Mouse (Mus musculus) heart, embryonic 15.5 days (tissue): ENCODE data around the gene 4933424G06Rik. TPM values are rescaled to one million over a fixed set of nuclear protein-coding genes. Genes with fewer than 3 reads are reported as not detected.

Experiments
- ATAC-seq: fragments of 200-750 bp; cut with Nextera tagmentation; replicated peaks from 2 replicates; pipeline ENCODE4 v1.8.0; 2017; ENCODE audit warnings: low read depth, moderate TSS enrichment; ENCODE audit not compliant: insufficient number of reproducible peaks, insufficient read depth, low FRiP score
- H3K27ac ChIP-seq: fragments of 300-500 bp; sonication (generic); 2 replicates; pipeline ENCODE4 v1.5.1; 2015; ENCODE audit warnings: mild to moderate bottlenecking, inconsistent platforms
- H3K27me3 ChIP-seq: fragments of 300-500 bp; sonication (generic); 2 replicates; pipeline ENCODE4 v1.6.1; 2015; ENCODE audit warnings: inconsistent platforms
- H3K36me3 ChIP-seq: fragments of 300-500 bp; sonication (generic); 2 replicates; pipeline ENCODE4 v1.6.1; 2015; ENCODE audit warnings: mild to moderate bottlenecking, inconsistent platforms
- H3K4me1 ChIP-seq: fragments of 300-500 bp; sonication (generic); replicated peaks from 2 replicates; pipeline ENCODE4 v1.6.1; 2015; ENCODE audit warnings: inconsistent platforms
- H3K4me2 ChIP-seq: fragments of 300-500 bp; sonication (generic); 2 replicates; pipeline ENCODE4 v1.6.1; 2015; ENCODE audit warnings: inconsistent platforms, mild to moderate bottlenecking, moderate library complexity
- H3K4me3 ChIP-seq: fragments of 300-500 bp; sonication (generic); 2 replicates; pipeline ENCODE4 v1.5.1; 2015; ENCODE audit warnings: mild to moderate bottlenecking, inconsistent platforms
- H3K9ac ChIP-seq: fragments of 300-500 bp; sonication (generic); 2 replicates; pipeline ENCODE4 v1.6.1; 2015; ENCODE audit warnings: mild to moderate bottlenecking, inconsistent platforms
- H3K9me3 ChIP-seq: fragments of 300-500 bp; sonication (generic); replicated peaks from 2 replicates; pipeline ENCODE4 v1.6.1; 2016; ENCODE audit warnings: inconsistent platforms
- WGBS: fragments of 180-500 bp; shearing (Covaris S2); methylation state at CpG from one replicate; pipeline ENCODE4 v1.1.7; 2015; ENCODE audit warnings: mixed read lengths; 5-methylcytosine and 5-hydroxymethylcytosine counted together
- polyA plus RNA-seq: library from polyadenylated mRNA; unstranded; fragments of >200 nt; fragmentation: Nextera tagmentation; extraction: Ambion mirVana; gene quantifications from 2 replicates; pipeline ENCODE4 v1.2.1, GENCODE M21; 2015

4933424G06Rik gene
- polyA plus RNA-seq, 1 experiment from 2014 or later: 0.18 TPM

DNA sequence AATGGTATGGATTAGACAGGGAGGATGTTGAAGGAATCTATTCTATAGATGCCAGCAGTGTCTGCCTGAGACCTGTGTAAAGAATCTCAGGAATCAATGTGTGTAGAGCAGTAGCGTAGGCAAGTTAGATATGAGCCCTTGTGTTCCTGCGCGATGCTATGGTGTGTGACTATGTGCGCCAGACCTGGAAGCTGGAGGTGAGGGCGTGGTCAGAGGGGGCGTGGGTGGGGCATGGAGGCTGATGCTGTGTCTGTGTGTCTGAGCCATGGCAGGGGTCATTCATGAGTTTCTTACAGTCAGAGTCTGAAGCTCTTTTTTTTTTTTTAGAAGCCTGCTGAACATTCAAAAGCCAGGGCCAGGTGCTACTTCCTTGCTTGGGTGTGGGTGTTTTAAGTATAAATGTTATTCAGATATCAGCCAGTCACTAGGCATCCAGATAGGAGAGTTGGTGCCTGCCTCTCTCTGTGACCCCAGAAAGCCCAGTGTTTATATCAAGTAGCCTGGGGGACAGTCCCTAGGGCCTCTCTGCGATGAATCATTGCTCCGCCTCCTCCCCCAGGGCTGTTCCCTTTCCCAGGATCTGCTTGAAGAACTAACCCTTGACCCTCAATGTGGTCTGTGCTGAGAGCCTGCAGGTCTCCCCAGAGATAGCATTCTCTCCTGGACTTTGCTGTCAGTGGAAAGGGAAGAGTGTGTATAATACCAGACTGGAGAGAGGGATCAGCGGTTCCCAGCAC is 62.4 kb downstream of the 4933424G06Rik start:
- Histone ChIP-seq H3K4me1 (peaks cover 5% of the 10 kb centered on the region), H3K4me2 (no peak overlapping the region), H3K4me3 (no peak overlapping the region), H3K36me3 (no peaks in the 10 kb centered on the region), H3K27me3 (peaks cover 12% of the 10 kb centered on the region), H3K9me3 (no peaks in the 10 kb centered on the region), H3K9ac (no peak overlapping the region), H3K27ac (no peak overlapping the region)
- WGBS: 81% methylated on average over 9 of the region's 9 CpGs
- no peak for ATAC-seq

DNA sequence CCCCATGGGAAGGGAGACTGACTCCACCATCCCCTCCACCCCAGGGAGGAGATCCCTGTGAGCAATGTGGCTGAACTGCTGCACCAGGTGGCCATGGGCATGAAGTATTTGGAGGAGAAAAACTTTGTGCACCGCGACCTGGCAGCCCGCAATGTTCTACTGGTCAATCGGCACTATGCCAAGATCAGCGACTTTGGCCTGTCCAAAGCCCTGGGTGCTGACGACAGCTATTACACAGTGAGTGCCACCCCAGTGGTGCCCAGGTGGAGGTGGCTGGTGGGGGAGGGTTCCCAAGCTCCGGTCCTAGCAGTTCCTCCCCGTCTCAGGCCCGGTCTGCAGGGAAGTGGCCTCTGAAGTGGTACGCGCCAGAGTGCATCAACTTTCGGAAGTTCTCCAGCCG is 70.8 kb downstream of the 4933424G06Rik start:
- H3K9me3 ChIP-seq: no peaks in the 10 kb centered on the region
- no peak for ATAC-seq
- no peak overlapping the region for H3K4me2 ChIP-seq
- H3K27ac ChIP-seq: no peak overlapping the region
- H3K4me3 ChIP-seq: no peak overlapping the region
- H3K4me1 ChIP-seq: peaks cover 10% of the 10 kb centered on the region
- no peak overlapping the region for H3K9ac ChIP-seq
- 0 out of 2 replicates have a peak, but pooled peaks cover 4% of the 10 kb centered on the region for H3K27me3 ChIP-seq
- H3K36me3 ChIP-seq: no peaks in the 10 kb centered on the region
- 76% methylated on average over 13 of the region's 13 CpGs for WGBS

DNA sequence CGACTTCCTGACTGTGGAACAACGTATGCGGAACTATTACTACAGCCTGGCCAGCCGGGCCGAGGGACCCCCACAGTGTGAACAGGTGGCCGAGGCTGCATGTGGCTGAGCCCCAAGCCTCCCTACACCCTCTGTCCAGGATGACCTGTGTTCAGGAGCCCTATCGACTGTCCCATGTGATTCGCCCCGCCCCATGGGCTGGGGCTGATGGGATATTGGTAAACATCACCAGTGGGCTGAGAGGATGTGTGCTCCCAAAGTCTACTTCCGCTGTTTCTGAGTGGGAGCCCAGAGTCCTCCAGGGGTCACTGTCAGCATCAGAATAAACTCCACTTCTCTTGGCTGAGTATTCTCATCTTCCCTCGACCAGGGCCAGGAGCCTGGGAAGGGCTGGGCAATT is 72.5 kb downstream of the 4933424G06Rik start:
- Histone ChIP-seq H3K27me3 (0 out of 2 replicates have a peak, but pooled peaks cover 4% of the 10 kb centered on the region), H3K4me1 (peaks cover 10% of the 10 kb centered on the region), H3K9ac (no peak overlapping the region), H3K4me2 (no peak overlapping the region), H3K4me3 (no peak overlapping the region), H3K36me3 (no peaks in the 10 kb centered on the region), H3K27ac (no peak overlapping the region), H3K9me3 (no peaks in the 10 kb centered on the region)
- 74% methylated on average over 11 of the region's 11 CpGs for WGBS
- ATAC-seq: no peak

DNA sequence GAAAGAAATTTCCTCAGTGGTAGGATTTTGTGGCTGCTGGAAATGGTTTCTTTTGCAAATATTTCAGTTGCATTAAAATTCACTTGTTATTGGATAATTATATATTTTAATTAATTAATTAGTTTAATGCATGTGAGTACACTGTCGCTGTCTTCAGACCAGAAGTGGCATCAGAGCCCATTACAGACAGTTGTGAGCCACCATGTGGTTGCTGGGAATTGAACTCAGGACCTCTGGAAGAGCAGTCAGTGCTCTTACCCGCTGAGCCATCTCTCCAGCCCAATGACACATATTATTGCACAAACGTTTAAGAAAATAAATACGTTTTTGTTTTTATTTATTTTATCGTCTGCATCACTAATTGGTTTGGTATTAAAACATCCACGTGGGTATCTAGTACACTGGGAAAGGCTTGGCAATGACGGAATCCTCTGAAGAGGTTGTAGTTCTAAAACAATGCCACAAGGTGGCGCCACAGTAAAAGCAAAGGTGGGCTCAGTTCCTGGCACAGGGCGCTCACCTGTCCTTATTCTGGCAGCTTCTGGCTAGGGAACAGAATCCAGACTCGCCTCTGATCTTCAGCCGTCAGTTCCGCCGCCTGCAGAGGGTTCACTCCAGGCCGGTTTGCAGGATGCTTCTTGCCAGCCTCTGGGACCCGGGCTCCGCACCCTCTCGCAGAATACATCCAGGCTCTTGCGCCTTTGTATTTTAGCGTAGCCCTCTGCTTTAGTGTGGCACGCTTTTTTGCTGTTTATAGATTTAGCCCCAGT is 74.6 kb downstream of the 4933424G06Rik start:
- WGBS: 4% methylated on average over 20 of the region's 20 CpGs
- Histone ChIP-seq H3K36me3 (no peaks in the 10 kb centered on the region), H3K27ac (no peak overlapping the region), H3K4me3 (peak overlapping the region; percentile 50), H3K4me2 (peak overlapping the region; percentile 94), H3K27me3 (0 out of 2 replicates have a peak, but pooled peaks cover 4% of the 10 kb centered on the region), H3K9me3 (no peaks in the 10 kb centered on the region), H3K9ac (peak overlapping the region; percentile 44), H3K4me1 (peaks cover 10% of the 10 kb centered on the region)
- ATAC-seq: 0 out of 2 replicates have a peak, but pooled peaks have one; percentile 14

DNA sequence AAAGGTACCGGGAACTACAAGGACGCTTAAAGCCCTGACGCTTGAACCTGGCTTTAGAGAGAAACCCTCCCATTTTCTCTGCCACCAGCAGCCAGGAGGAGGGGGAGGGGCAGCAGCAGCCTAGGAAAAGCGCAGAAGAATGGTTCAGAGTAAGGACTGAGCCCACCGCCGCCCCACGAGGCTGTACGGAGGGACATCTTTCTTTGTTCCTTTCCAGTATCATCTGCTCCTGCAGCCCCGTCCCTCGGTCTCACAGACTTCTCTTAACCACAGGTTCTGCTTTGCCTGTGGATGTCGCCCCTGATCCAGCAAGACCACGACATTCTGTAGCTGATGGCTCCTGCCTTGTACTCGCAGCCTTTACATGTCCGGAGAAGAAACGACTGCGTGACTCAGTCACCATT is 75.3 kb downstream of the 4933424G06Rik start:
- peaks cover 10% of the 10 kb centered on the region for H3K4me1 ChIP-seq
- H3K27ac ChIP-seq: no peak overlapping the region
- H3K4me2 ChIP-seq: peak overlapping the region; percentile 94
- H3K4me3 ChIP-seq: peak overlapping the region; percentile 50
- no peak for ATAC-seq
- H3K9me3 ChIP-seq: no peaks in the 10 kb centered on the region
- WGBS: under 1% methylated on average over 16 of the region's 16 CpGs
- peak overlapping the region; percentile 44 for H3K9ac ChIP-seq
- H3K27me3 ChIP-seq: 0 out of 2 replicates have a peak, but pooled peaks cover 4% of the 10 kb centered on the region
- H3K36me3 ChIP-seq: no peaks in the 10 kb centered on the region

DNA sequence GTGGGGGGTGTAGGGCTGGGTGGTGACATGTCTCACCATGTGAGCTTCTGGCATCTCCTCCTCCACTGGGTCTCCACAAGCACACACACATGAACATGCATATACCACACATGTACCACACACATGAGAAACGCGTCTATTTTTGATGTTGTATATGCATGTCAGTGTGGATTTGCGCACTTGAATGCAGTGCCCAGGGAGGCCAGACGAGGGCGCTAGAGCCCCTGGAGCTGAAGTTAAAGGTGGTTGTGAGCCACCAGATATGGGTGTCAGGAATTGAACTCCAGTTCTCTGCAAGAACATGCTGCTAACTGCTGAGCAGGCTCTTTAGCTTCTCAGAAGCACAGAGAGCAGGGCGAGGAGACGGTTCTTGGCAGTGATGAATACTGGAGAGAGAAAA is 76.4 kb downstream of the 4933424G06Rik start:
- 89% methylated on average over 7 of the region's 7 CpGs for WGBS
- Histone ChIP-seq H3K36me3 (peaks cover 4% of the 10 kb centered on the region), H3K9me3 (no peaks in the 10 kb centered on the region), H3K27me3 (no peaks in the 10 kb centered on the region), H3K4me3 (no peak overlapping the region), H3K4me2 (no peak overlapping the region), H3K27ac (no peak overlapping the region), H3K4me1 (peaks cover 10% of the 10 kb centered on the region), H3K9ac (no peak overlapping the region)
- ATAC-seq: no peak

DNA sequence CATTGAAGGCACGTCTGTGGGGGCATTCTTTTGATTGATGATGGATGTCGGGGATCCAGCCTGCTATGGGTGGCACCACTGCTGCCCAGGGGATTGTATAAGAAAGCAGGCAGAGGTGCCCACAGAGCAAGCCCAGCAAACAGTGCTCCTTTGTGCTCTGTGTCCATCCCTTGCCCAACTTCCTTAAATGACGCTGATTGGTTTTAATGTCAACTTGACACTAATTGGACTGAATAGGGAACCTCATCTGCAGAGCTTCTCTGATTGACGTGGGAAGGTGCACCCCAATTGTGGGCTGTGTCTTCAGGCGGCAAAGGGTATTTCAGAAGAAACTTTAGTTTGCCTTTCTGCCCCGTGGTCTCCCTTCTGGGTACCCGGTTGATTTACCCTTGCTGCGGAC is 79.5 kb downstream of the 4933424G06Rik start:
- Histone ChIP-seq H3K27me3 (no peaks in the 10 kb centered on the region), H3K36me3 (peaks cover 27% of the 10 kb centered on the region), H3K4me3 (no peak overlapping the region), H3K4me2 (no peak overlapping the region), H3K27ac (no peak overlapping the region), H3K4me1 (peaks cover 10% of the 10 kb centered on the region), H3K9ac (no peak overlapping the region), H3K9me3 (no peaks in the 10 kb centered on the region)
- 79% methylated on average over 8 of the region's 8 CpGs for WGBS
- no peak for ATAC-seq

DNA sequence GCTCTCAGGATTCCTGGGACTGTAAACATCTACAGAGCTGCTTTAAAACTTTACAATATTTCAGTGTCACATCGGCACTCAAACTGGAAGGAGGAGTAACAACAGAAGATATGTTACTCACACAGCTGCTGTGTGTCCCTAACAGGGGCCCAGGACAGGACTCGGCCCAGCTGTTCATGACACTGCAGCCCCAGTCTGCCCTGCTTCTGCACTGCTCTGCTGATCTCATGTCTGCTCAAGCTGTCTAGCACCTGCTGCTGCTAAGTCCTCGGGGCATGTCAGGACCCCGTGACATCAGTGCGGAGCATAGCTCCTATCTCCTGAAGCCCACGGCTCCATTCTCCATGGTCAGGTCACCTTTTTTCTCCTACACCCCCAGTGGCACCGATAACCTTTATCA is 86.8 kb downstream of the 4933424G06Rik start:
- peaks cover 75% of the 10 kb centered on the region for H3K36me3 ChIP-seq

DNA sequence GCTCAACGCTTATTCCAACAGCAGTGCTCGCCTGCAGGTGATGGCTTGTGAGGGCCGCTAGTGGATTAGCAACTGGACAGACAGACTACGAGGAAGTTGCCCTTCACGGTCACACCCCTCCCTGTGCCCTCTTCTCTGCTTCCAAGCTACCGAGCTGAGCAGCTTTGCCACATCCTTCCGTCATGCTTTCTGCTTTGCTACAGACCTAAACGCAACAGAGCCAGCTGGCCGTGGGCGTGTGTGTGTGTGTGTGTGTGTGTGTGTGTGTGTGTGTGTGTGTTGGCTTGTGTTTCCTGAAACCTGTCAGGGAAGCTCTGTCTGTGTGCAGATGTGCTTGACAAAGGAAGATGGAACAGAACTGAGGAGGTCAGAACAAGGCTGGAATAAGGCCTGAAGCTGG is 87.5 kb downstream of the 4933424G06Rik start:
- Histone ChIP-seq H3K36me3 (peaks cover 78% of the 10 kb centered on the region), H3K27me3 (no peaks in the 10 kb centered on the region), H3K4me3 (no peak overlapping the region), H3K27ac (no peak overlapping the region), H3K9ac (no peak overlapping the region), H3K4me1 (no peaks in the 10 kb centered on the region), H3K4me2 (no peak overlapping the region), H3K9me3 (no peaks in the 10 kb centered on the region)
- no peak for ATAC-seq
- 75% methylated on average over 10 of the region's 10 CpGs for WGBS

More for the DNA sequence above, 86.8 kb downstream of the 4933424G06Rik start:
- H3K27me3 ChIP-seq: no peaks in the 10 kb centered on the region
- no peak overlapping the region for H3K27ac ChIP-seq
- no peaks in the 10 kb centered on the region for H3K9me3 ChIP-seq
- 76% methylated on average over 7 of the region's 7 CpGs for WGBS
- no peak overlapping the region for H3K4me2 ChIP-seq
- H3K4me1 ChIP-seq: no peaks in the 10 kb centered on the region
- ATAC-seq: no peak
- H3K9ac ChIP-seq: no peak overlapping the region
- H3K4me3 ChIP-seq: no peak overlapping the region

DNA sequence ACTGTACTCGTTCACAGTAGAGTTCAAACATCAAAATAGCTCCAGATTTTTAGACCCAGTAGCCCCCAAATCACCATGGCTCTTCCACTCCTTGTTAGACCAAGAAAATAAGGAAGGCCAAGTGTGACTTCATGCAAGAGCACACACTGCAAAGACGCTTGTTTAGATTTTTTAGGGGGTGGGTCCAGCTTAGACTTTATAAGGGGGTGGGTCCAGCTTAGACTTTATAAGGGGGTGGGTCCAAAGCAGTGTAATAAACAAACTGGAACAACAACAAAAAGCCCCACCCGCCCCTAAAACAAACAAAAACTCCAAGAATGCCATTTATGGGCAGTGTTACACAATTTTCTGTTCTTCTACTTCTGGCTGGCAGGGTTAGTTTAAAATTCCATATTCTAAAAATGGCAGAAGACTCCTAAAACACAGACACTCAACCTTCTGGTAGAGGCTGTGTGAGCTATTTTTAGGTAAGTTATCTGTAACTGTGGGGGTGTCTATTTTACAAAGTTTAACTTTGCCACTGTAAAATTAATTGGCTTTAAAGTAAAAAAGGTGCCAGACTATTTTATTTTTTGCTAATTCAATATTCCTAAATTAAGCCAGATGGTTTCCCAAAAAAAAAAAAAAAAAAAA is 90.5 kb downstream of the 4933424G06Rik start:
- H3K9ac ChIP-seq: no peak overlapping the region
- 63% methylated on average over 3 of the region's 3 CpGs for WGBS
- no peaks in the 10 kb centered on the region for H3K27me3 ChIP-seq
- no peaks in the 10 kb centered on the region for H3K9me3 ChIP-seq
- no peak overlapping the region for H3K4me2 ChIP-seq
- H3K4me3 ChIP-seq: no peak overlapping the region
- no peak overlapping the region for H3K27ac ChIP-seq
- no peaks in the 10 kb centered on the region for H3K4me1 ChIP-seq
- H3K36me3 ChIP-seq: peaks cover 71% of the 10 kb centered on the region
- ATAC-seq: no peak

DNA sequence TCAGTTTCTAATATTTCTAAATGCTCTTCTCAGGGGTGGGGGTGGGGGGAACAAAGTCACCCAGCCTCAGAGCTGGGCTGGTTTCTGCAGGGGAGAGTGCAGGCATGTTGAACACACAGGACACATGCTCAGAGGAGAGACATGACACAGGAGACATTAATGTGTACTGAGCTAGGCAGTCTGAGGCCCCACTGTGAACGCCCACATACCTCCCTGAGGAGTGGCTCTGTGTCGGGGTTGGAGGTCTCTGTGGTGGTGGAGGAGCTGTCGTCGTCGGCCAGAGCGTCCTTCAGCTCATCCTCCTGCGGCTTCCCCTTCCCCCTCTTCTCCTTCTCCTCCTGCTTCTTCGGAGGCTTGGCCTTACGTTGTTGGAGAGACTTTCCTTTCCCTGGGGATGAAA is 94.3 kb downstream of the 4933424G06Rik start:
- Histone ChIP-seq H3K9me3 (no peaks in the 10 kb centered on the region), H3K27me3 (no peaks in the 10 kb centered on the region), H3K27ac (no peak overlapping the region), H3K4me3 (no peak overlapping the region), H3K9ac (no peak overlapping the region), H3K36me3 (peaks cover 79% of the 10 kb centered on the region), H3K4me2 (no peak overlapping the region), H3K4me1 (no peaks in the 10 kb centered on the region)
- ATAC-seq: no peak
- WGBS: 68% methylated on average over 9 of the region's 9 CpGs
